Mouse (Mus musculus) kidney, adult 2 months (tissue): ENCODE data around the gene Wasf1. TPM values are rescaled to one million over a fixed set of nuclear protein-coding genes. Genes with fewer than 3 reads are reported as not detected.

Experiments used
- DNase-seq: peaks from one replicate; pipeline ENCODE4 v3.0.0; 2021
- H3K27ac ChIP-seq: fragments of 200-500 bp; 2 replicates; pipeline ENCODE4 v1.5.1; 2012; ENCODE audit warnings: low read depth, low read length, control low read depth, inconsistent platforms; ENCODE audit not compliant: insufficient read depth
- H3K27me3 ChIP-seq: fragments of 200-500 bp; replicated peaks from 2 replicates; pipeline ENCODE4 v1.6.1; 2012; ENCODE audit warnings: mild to moderate bottlenecking, moderate library complexity, low read length, inconsistent platforms; ENCODE audit not compliant: control insufficient read depth, insufficient read depth
- H3K36me3 ChIP-seq: fragments of 200-500 bp; 2 replicates; pipeline ENCODE4 v1.6.1; 2012; ENCODE audit warnings: mild to moderate bottlenecking, moderate library complexity, low read length, inconsistent platforms; ENCODE audit not compliant: control insufficient read depth, insufficient read depth
- H3K4me1 ChIP-seq: fragments of 200-500 bp; 2 replicates; pipeline ENCODE4 v1.6.1; 2011; ENCODE audit warnings: low read length; ENCODE audit not compliant: control insufficient read depth, insufficient read depth
- H3K4me3 ChIP-seq: fragments of 200-500 bp; 2 replicates; pipeline ENCODE4 v1.5.1; 2011; ENCODE audit warnings: mild to moderate bottlenecking, low read depth, low read length, control low read depth; ENCODE audit not compliant: insufficient read depth
- CTCF ChIP-seq: fragments of 200-500 bp; conservative IDR thresholded peaks from 2 replicates; pipeline ENCODE4 v1.5.1; 2011; ENCODE audit warnings: low read depth, mild to moderate bottlenecking, control low read depth, low read length, moderate library complexity, mixed read lengths; ENCODE audit not compliant: insufficient read depth, insufficient read length
- POLR2A ChIP-seq: fragments of 200-500 bp; IDR thresholded peaks from one replicate; pipeline ENCODE4 v1.6.1; 2011; ENCODE audit warnings: low read depth, low read length, control low read depth
- WGBS: fragments of 180-500 bp; shearing (Covaris S2); methylation state at CpG from one replicate; pipeline ENCODE4 v1.1.7; 2018; 5-methylcytosine and 5-hydroxymethylcytosine counted together
- polyA plus RNA-seq: library from polyadenylated mRNA; depleted of rRNA; stranded (reverse); fragments of >200 nt; gene quantifications from 2 replicates; pipeline ENCODE4 v1.2.3, GENCODE M21; 2012

Wasf1 gene
- polyA plus RNA-seq, 1 experiment = 1.4 TPM

- 83% methylated on average over 2 of the region's 2 CpGs for WGBS
- H3K4me3 ChIP-seq = no peak overlapping the region
- H3K27me3 ChIP-seq = no peaks in the 10 kb centered on the region
- TF ChIP-seq CTCF (no peak), POLR2A (no peak)
- no peaks in the 10 kb centered on the region for H3K36me3 ChIP-seq
- DNase-seq = no peak
- no peak overlapping the region for H3K27ac ChIP-seq
- H3K4me1 ChIP-seq = no peaks in the 10 kb centered on the region
These were observed 4.0 kb downstream of the Wasf1 start for GRCm38 (mm10) chr10:40887316-40887715.

- WGBS = 73% methylated on average over 4 of the region's 4 CpGs
- TF ChIP-seq POLR2A (no peak), CTCF (no peak)
These were observed 5.9 kb downstream of the Wasf1 start for GRCm38 (mm10) chr10:40889146-40889545.

GRCm38 (mm10) chr10:40895765-40896164 is 12.5 kb downstream of the Wasf1 start:
- H3K27me3 ChIP-seq = no peaks in the 10 kb centered on the region
- no peaks in the 10 kb centered on the region for H3K4me1 ChIP-seq
- no peak for DNase-seq
- H3K36me3 ChIP-seq = no peaks in the 10 kb centered on the region
- 88% methylated on average over 12 of the region's 12 CpGs for WGBS
- no peak overlapping the region for H3K4me3 ChIP-seq
- TF ChIP-seq POLR2A = no peak
- no peak overlapping the region for H3K27ac ChIP-seq

More at GRCm38 (mm10) chr10:40889146-40889545, 5.9 kb downstream of the Wasf1 start:
- Histone ChIP-seq H3K4me3 (no peak overlapping the region), H3K27ac (no peak overlapping the region), H3K27me3 (no peaks in the 10 kb centered on the region), H3K36me3 (no peaks in the 10 kb centered on the region), H3K4me1 (no peaks in the 10 kb centered on the region)
- DNase-seq = no peak

- DNase-seq = no peak
- no peak overlapping the region for H3K27ac ChIP-seq
- 34% methylated on average over 5 of the region's 5 CpGs for WGBS
- no peaks in the 10 kb centered on the region for H3K36me3 ChIP-seq
- no peaks in the 10 kb centered on the region for H3K27me3 ChIP-seq
- no peak for TF ChIP-seq CTCF
- TF ChIP-seq POLR2A = no peak
- no peaks in the 10 kb centered on the region for H3K4me1 ChIP-seq
- H3K4me3 ChIP-seq = no peak overlapping the region
These were observed 13.4 kb downstream of the Wasf1 start for GRCm38 (mm10) chr10:40896656-40897055.

GRCm38 (mm10) chr10:40901786-40902185 is 18.5 kb downstream of the Wasf1 start:
- no peak for DNase-seq
- TF ChIP-seq CTCF = no peak
- no peak for TF ChIP-seq POLR2A
- Histone ChIP-seq H3K4me3 (no peak overlapping the region), H3K27ac (no peak overlapping the region), H3K27me3 (no peaks in the 10 kb centered on the region), H3K36me3 (no peaks in the 10 kb centered on the region), H3K4me1 (no peaks in the 10 kb centered on the region)
- 92% methylated on average over 4 of the region's 4 CpGs for WGBS

GRCm38 (mm10) chr10:40906131-40906530 is 22.9 kb downstream of the Wasf1 start:
- DNase-seq = no peak
- 70% methylated on average over 1 of the region's 1 CpGs for WGBS
- H3K4me1 ChIP-seq = no peaks in the 10 kb centered on the region
- H3K36me3 ChIP-seq = no peaks in the 10 kb centered on the region
- H3K27me3 ChIP-seq = no peaks in the 10 kb centered on the region
- no peak overlapping the region for H3K27ac ChIP-seq
- no peak for TF ChIP-seq CTCF
- no peak for TF ChIP-seq POLR2A
- H3K4me3 ChIP-seq = no peak overlapping the region

- no peak for DNase-seq
- Histone ChIP-seq H3K27ac (no peak overlapping the region), H3K27me3 (no peaks in the 10 kb centered on the region), H3K4me1 (no peaks in the 10 kb centered on the region), H3K36me3 (no peaks in the 10 kb centered on the region), H3K4me3 (no peak overlapping the region)
- TF ChIP-seq POLR2A (no peak), CTCF (no peak)
- WGBS = 46% methylated on average over 7 of the region's 7 CpGs
These were observed 23.5 kb downstream of the Wasf1 start for GRCm38 (mm10) chr10:40906802-40907201.

- no peak overlapping the region for H3K27ac ChIP-seq
- no peaks in the 10 kb centered on the region for H3K36me3 ChIP-seq
- TF ChIP-seq CTCF = no peak
- no peak for TF ChIP-seq POLR2A
- DNase-seq = no peak
- no peaks in the 10 kb centered on the region for H3K4me1 ChIP-seq
- H3K27me3 ChIP-seq = no peaks in the 10 kb centered on the region
- WGBS = 20% methylated on average over 2 of the region's 2 CpGs
- no peak overlapping the region for H3K4me3 ChIP-seq
These were observed 25.3 kb downstream of the Wasf1 start for GRCm38 (mm10) chr10:40908580-40908979.
